Mouse (Mus musculus): ENCODE data around the gene Rbpms2. TPM values are rescaled to one million over a fixed set of nuclear protein-coding genes. Genes with fewer than 3 reads are reported as not detected.
"Not testable (repeated sequence)": the region's sequence is repeated elsewhere in the genome, so short reads cannot be mapped to it uniquely, and the experiment has no call there.

The Rbpms2 gene
- polyA plus RNA-seq, 1 experiment from 2014 or later = 18.9 TPM

GRCm38 (mm10) chr9:65645984-65646383 is 16.5 kb downstream of the Rbpms2 start:
- no peaks in the 10 kb centered on the region for H3K9me3 ChIP-seq
- peaks cover 12% of the 10 kb centered on the region for H3K4me1 ChIP-seq (replicated peaks)
- H3K9ac ChIP-seq = no peak overlapping the region
- no peak overlapping the region for H3K4me3 ChIP-seq (replicated peaks)
- 48% methylated on average over 3 of the region's 3 CpGs for WGBS
- no peaks in the 10 kb centered on the region for H3K36me3 ChIP-seq
- ATAC-seq = no peak
- H3K27ac ChIP-seq = peak overlapping the region; percentile 40; the same call in 1 of the 2 replicates
- no peaks in the 10 kb centered on the region for H3K27me3 ChIP-seq (replicated peaks)
- no peak overlapping the region for H3K4me2 ChIP-seq (replicated peaks)

- peaks cover 10% of the 10 kb centered on the region; the same call in 1 of the 2 replicates for H3K4me1 ChIP-seq (replicated peaks)
These were observed 17.3 kb downstream of the Rbpms2 start for GRCm38 (mm10) chr9:65646782-65647181.

GRCm38 (mm10) chr9:65648730-65649129 is 19.3 kb downstream of the Rbpms2 start:
- Histone ChIP-seq H3K9ac (no peak overlapping the region), H3K36me3 (no peaks in the 10 kb centered on the region), H3K9me3 (no peaks in the 10 kb centered on the region), H3K4me2 (replicated peaks) (no peak overlapping the region), H3K4me3 (replicated peaks) (no peak overlapping the region), H3K4me1 (replicated peaks) (peaks cover 10% of the 10 kb centered on the region; the same call in 1 of the 2 replicates), H3K27me3 (replicated peaks) (no peaks in the 10 kb centered on the region), H3K27ac (no peak overlapping the region)
- ATAC-seq = no peak
- 86% methylated on average over 13 of the region's 13 CpGs for WGBS

More at GRCm38 (mm10) chr9:65646782-65647181, 17.3 kb downstream of the Rbpms2 start:
- ATAC-seq = no peak
- Histone ChIP-seq H3K4me3 (replicated peaks) (no peak overlapping the region), H3K9me3 (no peaks in the 10 kb centered on the region), H3K27ac (no peak overlapping the region), H3K9ac (no peak overlapping the region), H3K4me2 (replicated peaks) (no peak overlapping the region), H3K27me3 (replicated peaks) (no peaks in the 10 kb centered on the region), H3K36me3 (no peaks in the 10 kb centered on the region)
- WGBS = 85% methylated on average over 2 of the region's 2 CpGs

- Histone ChIP-seq H3K4me3 (replicated peaks) (no peak overlapping the region), H3K27me3 (replicated peaks) (no peaks in the 10 kb centered on the region), H3K4me1 (replicated peaks) (peaks cover 10% of the 10 kb centered on the region; the same call in 1 of the 2 replicates), H3K36me3 (no peaks in the 10 kb centered on the region), H3K4me2 (replicated peaks) (no peak overlapping the region), H3K9me3 (no peaks in the 10 kb centered on the region), H3K27ac (0 out of 2 replicates have a peak overlapping the region, but pooled peaks have one; percentile 13), H3K9ac (no peak overlapping the region)
- no peak for ATAC-seq
- 19% methylated on average over 1 of the region's 1 CpGs for WGBS
These were observed 20.5 kb downstream of the Rbpms2 start for GRCm38 (mm10) chr9:65649997-65650396.

GRCm38 (mm10) chr9:65651957-65652356 is 22.5 kb downstream of the Rbpms2 start:
- WGBS = 85% methylated on average over 1 of the region's 1 CpGs
- not testable (repeated sequence) for H3K27me3 ChIP-seq (replicated peaks); H3K27ac ChIP-seq; H3K4me2 ChIP-seq (replicated peaks); H3K36me3 ChIP-seq; H3K4me3 ChIP-seq (replicated peaks); H3K4me1 ChIP-seq (replicated peaks); H3K9ac ChIP-seq; H3K9me3 ChIP-seq; ATAC-seq

- H3K9ac ChIP-seq = no peak overlapping the region
- H3K36me3 ChIP-seq = no peaks in the 10 kb centered on the region
- H3K4me2 ChIP-seq (replicated peaks) = no peak overlapping the region
- H3K4me1 ChIP-seq (replicated peaks) = peaks cover 8% of the 10 kb centered on the region; the same call in 1 of the 2 replicates
- no peaks in the 10 kb centered on the region for H3K9me3 ChIP-seq
- 87% methylated on average over 4 of the region's 4 CpGs for WGBS
- H3K4me3 ChIP-seq (replicated peaks) = no peak overlapping the region
- ATAC-seq = no peak
- no peaks in the 10 kb centered on the region for H3K27me3 ChIP-seq (replicated peaks)
- H3K27ac ChIP-seq = no peak overlapping the region
These were observed 24.3 kb downstream of the Rbpms2 start for GRCm38 (mm10) chr9:65653741-65654140.

- Histone ChIP-seq H3K27me3 (replicated peaks) (no peaks in the 10 kb centered on the region), H3K36me3 (no peaks in the 10 kb centered on the region), H3K27ac (no peak overlapping the region), H3K9me3 (no peaks in the 10 kb centered on the region), H3K9ac (no peak overlapping the region), H3K4me1 (replicated peaks) (peaks cover 10% of the 10 kb centered on the region), H3K4me2 (replicated peaks) (no peak overlapping the region), H3K4me3 (replicated peaks) (no peak overlapping the region)
- WGBS = 87% methylated on average over 3 of the region's 3 CpGs
- no peak for ATAC-seq
These were observed 25.3 kb downstream of the Rbpms2 start for GRCm38 (mm10) chr9:65654700-65655237.

GRCm38 (mm10) chr9:65655540-65655939 is 26.1 kb downstream of the Rbpms2 start:
- Histone ChIP-seq H3K4me2 (replicated peaks) (no peak overlapping the region), H3K4me1 (replicated peaks) (peaks cover 8% of the 10 kb centered on the region), H3K27me3 (replicated peaks) (no peaks in the 10 kb centered on the region), H3K4me3 (replicated peaks) (no peak overlapping the region), H3K36me3 (no peaks in the 10 kb centered on the region), H3K9ac (no peak overlapping the region), H3K9me3 (no peaks in the 10 kb centered on the region), H3K27ac (no peak overlapping the region)
- no peak for ATAC-seq
- WGBS = 73% methylated on average over 8 of the region's 8 CpGs

- 80% methylated on average over 3 of the region's 3 CpGs for WGBS
- H3K4me3 ChIP-seq (replicated peaks) = no peak overlapping the region
- ATAC-seq = no peak
- no peak overlapping the region for H3K9ac ChIP-seq
- H3K4me1 ChIP-seq (replicated peaks) = peaks cover 8% of the 10 kb centered on the region; the same call in 1 of the 2 replicates
- H3K27me3 ChIP-seq (replicated peaks) = no peaks in the 10 kb centered on the region
- no peak overlapping the region for H3K27ac ChIP-seq
- no peaks in the 10 kb centered on the region for H3K9me3 ChIP-seq
- no peak overlapping the region for H3K4me2 ChIP-seq (replicated peaks)
- H3K36me3 ChIP-seq = no peaks in the 10 kb centered on the region
These were observed 27.8 kb downstream of the Rbpms2 start for GRCm38 (mm10) chr9:65657218-65657617.

GRCm38 (mm10) chr9:65661029-65661428 is 31.6 kb downstream of the Rbpms2 start:
- Histone ChIP-seq H3K4me3 (replicated peaks) (no peak overlapping the region), H3K4me1 (replicated peaks) (peaks cover 4% of the 10 kb centered on the region; the same call in 1 of the 2 replicates), H3K36me3 (no peaks in the 10 kb centered on the region), H3K9ac (no peak overlapping the region), H3K27ac (no peak overlapping the region), H3K27me3 (replicated peaks) (no peaks in the 10 kb centered on the region), H3K4me2 (replicated peaks) (no peak overlapping the region), H3K9me3 (no peaks in the 10 kb centered on the region)
- WGBS = 74% methylated on average over 5 of the region's 5 CpGs
- no peak for ATAC-seq

GRCm38 (mm10) chr9:65661493-65661892 is 32.0 kb downstream of the Rbpms2 start:
- Histone ChIP-seq H3K4me3 (replicated peaks) (no peak overlapping the region), H3K4me2 (replicated peaks) (no peak overlapping the region), H3K4me1 (replicated peaks) (peaks cover 4% of the 10 kb centered on the region; the same call in 1 of the 2 replicates), H3K27me3 (replicated peaks) (no peaks in the 10 kb centered on the region), H3K27ac (no peak overlapping the region), H3K9ac (no peak overlapping the region), H3K36me3 (no peaks in the 10 kb centered on the region), H3K9me3 (no peaks in the 10 kb centered on the region)
- no peak for ATAC-seq
- 83% methylated on average over 1 of the region's 1 CpGs for WGBS

- Histone ChIP-seq H3K4me3 (replicated peaks) (no peak overlapping the region), H3K27me3 (replicated peaks) (no peaks in the 10 kb centered on the region), H3K9ac (no peak overlapping the region), H3K9me3 (no peaks in the 10 kb centered on the region), H3K36me3 (no peaks in the 10 kb centered on the region), H3K4me1 (replicated peaks) (peaks cover 4% of the 10 kb centered on the region; the same call in 1 of the 2 replicates), H3K4me2 (replicated peaks) (no peak overlapping the region), H3K27ac (no peak overlapping the region)
- WGBS = under 1% methylated on average over 3 of the region's 3 CpGs
- peak; percentile 55; the same call in 1 of the 2 replicates for ATAC-seq
These were observed 34.7 kb downstream of the Rbpms2 start for GRCm38 (mm10) chr9:65664163-65664562.

GRCm38 (mm10) chr9:65666042-65666441 is 36.6 kb downstream of the Rbpms2 start:
- H3K36me3 ChIP-seq = no peaks in the 10 kb centered on the region
- H3K4me2 ChIP-seq (replicated peaks) = no peak overlapping the region
- H3K4me3 ChIP-seq (replicated peaks) = no peak overlapping the region
- ATAC-seq = peak; percentile 20; the same call in 1 of the 2 replicates
- no peak overlapping the region for H3K9ac ChIP-seq
- H3K27me3 ChIP-seq (replicated peaks) = no peaks in the 10 kb centered on the region
- no peaks in the 10 kb centered on the region for H3K9me3 ChIP-seq
- WGBS = 23% methylated on average over 5 of the region's 5 CpGs
- H3K4me1 ChIP-seq (replicated peaks) = 0 out of 2 replicates have a peak, but pooled peaks cover under 1% of the 10 kb centered on the region
- no peak overlapping the region for H3K27ac ChIP-seq
